Mouse (Mus musculus) urinary bladder, postnatal 4 days (tissue): ENCODE data around the gene Vars.
A peak's percentile ranks its signal among the peaks of the same experiment; 100 is the strongest.
"Not testable (repeated sequence)": the region's sequence is repeated elsewhere in the genome, so short reads cannot be mapped to it uniquely, and the experiment has no call there.

Source experiments
- DNase-seq, 2 experiments: peaks; one replicate each; pipeline ENCODE4 v3.0.0; 2021 to 2022; ENCODE audit warnings: low spot score in 2 of 2

Vars gene

DNA sequence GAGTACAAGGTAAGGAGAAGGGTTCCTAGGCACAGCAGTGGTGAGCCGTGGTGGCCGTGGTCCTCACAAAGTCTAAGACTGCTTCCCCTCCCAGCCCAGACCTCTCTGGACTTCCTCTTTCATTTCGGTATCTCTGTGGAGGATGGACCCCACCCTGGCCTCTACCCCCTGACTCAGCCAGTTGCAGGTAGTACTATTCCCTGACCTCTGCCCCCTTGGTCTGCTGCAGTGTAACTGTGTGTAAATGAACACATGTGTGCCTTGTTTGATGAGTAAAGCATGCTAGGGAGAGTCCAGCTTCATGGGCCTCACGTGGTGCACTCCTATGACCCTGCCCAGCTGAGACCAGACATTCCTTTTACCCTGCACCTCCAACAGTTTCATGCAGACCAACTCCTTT is 23.0 kb downstream of the Vars start:
- DNase-seq = no peak

- DNase-seq = no peak
Measured at GRCm38 (mm10) chr17:35024261-35024660, 23.5 kb downstream of the Vars start.

GRCm38 (mm10) chr17:35024691-35025488 is 24.1 kb downstream of the Vars start:
- no peak for DNase-seq

- no peak for DNase-seq
Measured at GRCm38 (mm10) chr17:35026206-35026605, 25.4 kb downstream of the Vars start.

- peak in 1 of 2 experiments; percentile 62 for DNase-seq
Measured at GRCm38 (mm10) chr17:35027277-35028068, 26.7 kb downstream of the Vars start, which contains the start of gene Sapcd1. TSS of gene Sapcd1 (minus strand) at chr17:35028016.

- DNase-seq = no peak
Measured at GRCm38 (mm10) chr17:35028315-35028714, 27.5 kb downstream of the Vars start.

GRCm38 (mm10) chr17:35029691-35030532 is 29.1 kb downstream of the Vars start:
- peak in 1 of 2 experiments; percentile 17 for DNase-seq

- DNase-seq = no peak
Measured at GRCm38 (mm10) chr17:35031272-35031671, 30.5 kb downstream of the Vars start.

DNA sequence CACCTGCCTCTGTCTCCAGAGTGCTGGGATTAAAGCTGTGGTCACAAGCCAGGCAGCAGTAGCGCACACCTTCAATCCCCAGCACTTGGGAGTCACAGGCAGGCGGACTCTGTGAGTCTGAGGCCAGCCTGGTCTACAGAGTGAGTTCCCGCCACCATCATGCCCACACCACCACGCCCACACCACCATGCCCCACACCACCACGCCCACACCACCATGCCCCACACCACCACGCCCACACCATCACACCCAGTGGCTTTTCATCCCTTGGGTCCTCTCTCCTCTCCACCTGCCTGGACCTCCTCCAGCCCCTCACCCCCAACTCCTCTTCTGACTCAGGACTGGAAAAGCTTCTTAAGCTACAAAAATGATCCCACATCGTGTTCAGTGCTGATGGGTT is 31.1 kb downstream of the Vars start:
- no peak for DNase-seq

- DNase-seq = no peak
Measured at GRCm38 (mm10) chr17:35032323-35032870, 31.6 kb downstream of the Vars start.

DNA sequence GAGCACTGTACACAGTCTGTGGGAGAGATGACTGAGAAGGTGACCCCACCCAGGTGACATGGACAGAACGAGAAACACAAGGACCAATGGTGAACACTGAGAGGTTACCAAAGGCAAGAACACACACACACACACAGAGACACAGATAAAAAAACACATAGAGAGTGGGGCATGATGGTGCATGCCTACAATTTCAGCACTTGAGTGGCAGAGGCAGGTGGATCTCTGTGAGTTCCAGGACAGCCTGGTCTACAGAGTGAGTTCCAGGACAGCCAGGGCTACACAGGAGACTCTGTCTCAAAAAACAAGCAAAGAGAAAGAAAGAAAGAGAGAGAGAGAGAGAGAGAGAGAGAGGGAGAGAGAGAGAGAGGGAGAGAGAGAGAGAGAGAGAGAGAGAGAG is 32.9 kb downstream of the Vars start:
- not testable (repeated sequence) for DNase-seq

- DNase-seq = no peak
Measured at GRCm38 (mm10) chr17:35034896-35035295, 34.1 kb downstream of the Vars start.

- DNase-seq = no peak
Measured at GRCm38 (mm10) chr17:35039121-35039873, 38.5 kb downstream of the Vars start.

DNA sequence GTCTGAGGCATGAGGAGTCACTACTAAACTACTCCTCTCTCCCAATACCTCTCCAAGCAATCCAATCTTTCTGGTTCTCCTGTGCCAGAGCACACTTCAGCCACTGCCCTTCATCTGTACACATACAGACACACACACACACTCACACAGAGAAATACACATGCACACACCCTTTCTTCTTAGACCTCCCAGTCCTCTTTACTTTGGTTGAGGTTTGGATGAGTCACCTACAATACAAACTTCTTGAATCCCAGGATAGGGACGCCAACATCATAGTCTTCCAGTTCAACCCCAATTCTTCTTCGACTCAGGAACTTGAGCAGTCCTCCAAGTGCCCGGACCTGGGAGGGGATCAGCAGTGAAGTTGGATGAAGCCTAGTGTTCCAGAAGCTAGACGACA is 43.0 kb downstream of the Vars start:
- no peak for DNase-seq

- DNase-seq = no peak
Measured at GRCm38 (mm10) chr17:35044904-35045806, 44.4 kb downstream of the Vars start.

GRCm38 (mm10) chr17:35045807-35046680 is 45.3 kb downstream of the Vars start:
- no peak for DNase-seq

GRCm38 (mm10) chr17:35046681-35047455 is 46.1 kb downstream of the Vars start, which contains the start of gene Msh5:
TSS of gene Msh5 (minus strand) at chr17:35046745.
- peak; percentile 96 for DNase-seq

GRCm38 (mm10) chr17:35047688-35048087 is 46.9 kb downstream of the Vars start:
- DNase-seq = no peak
